Mouse (Mus musculus): Measurements from ENCODE around the gene Susd1.

DNA sequence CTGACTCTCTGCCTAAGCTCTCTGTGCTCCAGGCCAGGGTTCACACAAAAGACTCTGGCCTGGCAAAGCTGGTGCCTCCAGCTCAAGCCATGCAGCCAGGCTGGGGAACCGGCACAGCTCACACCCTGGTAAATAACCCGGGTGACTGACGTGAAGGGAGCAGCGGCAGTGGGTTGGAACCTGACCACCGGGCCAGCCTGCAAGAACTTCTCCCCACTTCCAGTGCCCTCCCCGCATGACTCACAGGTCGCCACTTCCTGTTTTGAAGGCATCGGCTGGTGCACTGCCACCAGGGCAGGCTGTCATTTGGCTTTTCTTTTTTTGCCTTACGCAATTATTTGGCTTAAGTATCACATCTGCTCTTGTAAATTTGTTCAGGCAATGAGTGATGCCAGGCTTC lies 106.8 kb downstream of the Susd1 start:
- no peak for TF ChIP-seq GATA1 (IDR thresholded peaks at IDR 0.05; ENCODE audit: low read depth, low read length)
- no peak; the same call in 1 of the 2 replicates for TF ChIP-seq SIN3A (IDR thresholded peaks at IDR 0.05; ENCODE audit: low read length)

Data from MEL (cell line).